Mouse (Mus musculus) retina, postnatal 7 days (tissue): ENCODE data around the gene Pemt.

Experiments
- DNase-seq: peaks from one replicate; pipeline ENCODE4 v3.0.0-alpha.2; 2012; ENCODE audit warnings: low read depth, low spot score

Gene Pemt

DNA sequence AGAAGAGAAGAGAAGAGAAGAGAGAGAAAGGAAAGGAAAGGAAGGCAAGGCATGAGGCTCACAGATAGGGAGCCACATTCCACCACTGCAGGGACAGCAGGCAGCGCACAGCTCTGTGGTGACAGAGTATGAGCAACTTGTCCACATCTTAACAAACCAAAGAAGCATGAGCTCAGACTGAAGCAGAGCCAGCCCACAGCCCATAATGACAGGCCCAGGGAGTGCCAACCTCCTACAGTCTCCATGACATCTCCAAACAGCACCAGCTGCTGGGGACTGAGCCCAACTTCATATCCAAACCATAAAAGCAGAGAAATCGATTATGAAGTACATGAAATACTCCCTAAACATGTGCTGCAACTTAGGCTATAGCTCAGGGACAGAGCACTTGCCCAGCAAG, 11.7 kb upstream of the Pemt start:
- no peak for DNase-seq

DNA sequence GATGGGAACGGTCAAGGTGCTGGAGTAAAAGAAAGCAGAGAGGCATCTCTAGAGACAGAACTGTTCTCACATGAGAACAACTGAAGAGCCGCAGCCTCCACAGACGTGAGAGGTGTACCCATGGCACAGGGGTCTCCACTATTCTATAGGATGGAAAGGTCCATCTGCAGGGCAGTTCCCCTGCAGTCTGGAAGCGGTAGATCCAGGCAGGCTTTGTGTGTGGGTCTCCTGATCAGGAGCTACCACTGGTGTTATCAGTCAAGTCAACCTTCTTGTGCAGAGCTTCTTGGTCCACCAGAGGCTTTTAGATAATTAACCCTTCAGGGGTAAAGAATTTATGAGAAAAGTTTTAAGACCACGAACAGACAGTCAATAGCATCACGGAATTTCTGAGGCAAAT, 10.2 kb upstream of the Pemt start:
- no peak for DNase-seq

DNA sequence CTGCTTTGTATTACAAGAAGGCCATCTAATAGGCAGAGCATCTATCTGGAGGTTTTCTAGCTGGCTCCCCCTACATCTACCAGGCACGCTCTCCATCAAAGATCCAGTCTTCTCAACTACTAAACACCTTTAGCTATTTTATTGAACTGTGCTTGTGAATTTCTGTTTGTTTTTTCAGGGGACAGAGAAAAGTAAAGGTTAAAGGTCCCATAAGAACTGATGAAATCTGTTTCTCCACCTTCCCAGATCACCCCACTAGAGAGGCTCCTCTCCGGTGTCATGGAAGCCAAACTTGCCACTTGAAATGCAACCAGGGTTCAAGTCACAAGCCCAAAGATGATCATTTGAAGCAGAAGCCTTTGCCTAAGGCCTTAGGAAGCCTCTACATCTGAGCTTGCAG, 2.6 kb upstream of the Pemt start:
- no peak for DNase-seq

- no peak for DNase-seq
These were observed 622 bp downstream of the Pemt start for GRCm38 (mm10) chr11:60045676-60046057.

DNA sequence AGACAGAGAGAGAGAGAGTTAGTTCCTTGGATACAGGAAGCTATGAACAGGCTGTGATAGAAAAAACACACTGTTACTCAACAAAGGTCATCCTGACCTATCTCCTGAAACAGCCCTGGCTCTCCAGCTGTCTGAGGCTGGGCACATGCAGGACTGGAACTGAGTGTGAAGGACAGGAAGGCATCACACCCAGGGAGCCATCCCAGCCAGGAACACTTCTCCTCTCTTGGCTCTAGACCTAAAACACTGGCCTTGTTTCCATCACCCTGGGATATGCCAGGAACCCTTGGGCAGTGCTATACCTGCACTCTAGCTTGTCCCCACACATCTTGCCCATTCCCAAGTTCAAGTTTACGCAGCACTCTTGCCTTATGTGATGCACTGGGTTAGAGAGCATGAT, 1.5 kb downstream of the Pemt start:
- no peak for DNase-seq

DNA sequence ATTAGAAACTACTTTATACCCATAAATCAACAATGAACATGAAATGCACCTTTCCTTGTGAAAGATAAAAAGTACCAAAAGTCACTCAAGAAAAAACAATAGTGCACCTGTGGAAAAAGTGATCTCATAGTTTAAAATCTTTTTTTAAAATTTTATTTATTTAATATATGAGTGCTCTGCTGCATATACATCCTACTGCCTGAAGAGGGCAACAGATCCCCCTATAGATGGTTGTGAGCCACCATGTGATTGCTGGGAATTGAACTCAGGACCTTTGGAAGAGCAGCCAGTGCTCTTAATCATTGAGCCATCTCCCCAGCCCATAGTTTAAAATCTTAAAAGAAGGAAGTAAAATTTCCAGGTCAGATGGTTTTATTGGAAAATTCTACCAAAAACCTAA, 4.0 kb downstream of the Pemt start:
- no peak for DNase-seq

GRCm38 (mm10) chr11:60036537-60037220, 9.6 kb downstream of the Pemt start:
- no peak for DNase-seq

DNA sequence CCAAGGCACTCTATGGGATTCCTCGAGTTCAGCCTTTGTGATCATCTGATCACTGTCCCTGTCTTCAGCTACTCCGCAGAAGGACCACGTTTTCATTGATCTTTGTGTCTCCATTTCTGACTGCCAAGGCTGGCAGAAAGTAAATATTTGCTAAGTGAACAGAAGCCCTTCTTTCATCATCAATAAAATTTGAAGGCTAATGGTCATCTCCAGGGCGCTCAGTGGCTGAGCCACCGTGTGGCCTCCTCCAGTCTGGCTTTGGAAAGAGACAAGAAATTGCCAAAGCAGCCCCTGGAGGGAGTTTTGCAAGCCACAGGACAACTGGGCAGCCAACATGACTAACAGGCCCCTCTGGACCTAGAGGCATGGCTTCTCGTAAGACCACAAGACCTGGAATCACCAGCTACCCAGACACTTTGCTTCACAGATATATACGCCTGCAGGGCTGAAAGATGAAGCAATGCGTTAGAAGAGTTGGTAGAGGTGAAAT, 11.3 kb downstream of the Pemt start:
- DNase-seq = no peak

DNA sequence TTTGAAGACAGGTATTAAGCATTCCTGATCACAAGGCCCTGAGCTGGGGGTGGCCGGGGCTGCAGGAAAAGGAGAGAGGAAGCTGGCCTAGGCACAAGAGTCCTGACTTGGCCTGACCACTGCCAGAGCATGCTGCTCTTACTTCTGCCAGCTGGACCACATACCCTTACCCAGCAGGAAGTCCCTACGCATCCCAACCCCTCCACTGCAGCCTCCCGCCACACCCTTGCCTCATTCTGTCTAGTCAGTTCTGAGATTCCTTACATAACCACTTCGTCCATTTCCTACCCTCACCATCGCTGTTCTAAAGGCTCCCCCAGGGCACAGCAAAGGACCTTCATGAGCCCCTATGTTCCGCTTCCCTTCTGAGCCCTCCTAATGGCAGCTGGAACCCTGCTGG, 12.0 kb downstream of the Pemt start:
- no peak for DNase-seq

DNA sequence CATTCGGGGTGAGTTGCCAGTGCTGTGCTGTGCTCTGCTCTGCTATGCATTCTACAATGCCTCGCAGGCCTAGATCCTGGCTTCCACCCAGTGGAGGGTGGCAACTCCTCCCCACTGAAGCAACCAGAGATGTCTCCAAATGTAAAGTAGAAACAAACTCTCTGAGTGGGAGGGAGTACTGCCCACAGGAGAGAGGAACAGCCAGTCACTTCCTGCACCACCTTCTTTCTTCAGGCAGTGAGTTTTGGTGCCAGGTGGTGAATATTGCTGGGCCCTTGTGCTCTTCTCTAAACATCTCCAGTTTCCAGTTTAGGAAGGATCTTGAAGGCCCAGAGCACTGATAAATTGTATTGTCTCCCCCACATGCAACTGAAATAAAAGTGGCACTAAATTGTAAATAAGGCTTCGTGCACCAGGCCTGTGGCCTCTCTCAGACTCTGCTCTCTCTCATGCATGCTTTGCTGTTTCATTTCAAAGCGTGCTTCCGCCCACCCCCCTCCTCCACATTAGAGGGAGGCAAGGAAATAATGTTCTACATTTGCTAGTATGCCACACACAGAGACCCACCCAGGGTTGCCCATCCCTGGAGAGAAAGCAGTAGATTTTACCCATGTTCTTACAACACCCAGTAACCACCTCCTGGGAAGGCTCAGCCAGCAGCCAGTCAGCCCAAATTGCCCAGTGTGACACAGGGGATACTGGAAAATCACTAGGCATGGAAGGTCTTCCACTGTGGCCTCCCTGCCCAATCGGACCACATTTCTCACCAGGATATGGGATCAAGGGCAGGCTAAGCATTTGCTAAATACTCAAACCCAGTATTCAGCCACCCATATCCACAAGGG, 13.5 kb downstream of the Pemt start:
- no peak for DNase-seq

- DNase-seq = no peak
These were observed 15.4 kb downstream of the Pemt start for GRCm38 (mm10) chr11:60030747-60031331.

- DNase-seq = no peak
These were observed 16.3 kb downstream of the Pemt start for GRCm38 (mm10) chr11:60029976-60030375.

GRCm38 (mm10) chr11:60027913-60028875, 18.1 kb downstream of the Pemt start:
- no peak for DNase-seq

DNA sequence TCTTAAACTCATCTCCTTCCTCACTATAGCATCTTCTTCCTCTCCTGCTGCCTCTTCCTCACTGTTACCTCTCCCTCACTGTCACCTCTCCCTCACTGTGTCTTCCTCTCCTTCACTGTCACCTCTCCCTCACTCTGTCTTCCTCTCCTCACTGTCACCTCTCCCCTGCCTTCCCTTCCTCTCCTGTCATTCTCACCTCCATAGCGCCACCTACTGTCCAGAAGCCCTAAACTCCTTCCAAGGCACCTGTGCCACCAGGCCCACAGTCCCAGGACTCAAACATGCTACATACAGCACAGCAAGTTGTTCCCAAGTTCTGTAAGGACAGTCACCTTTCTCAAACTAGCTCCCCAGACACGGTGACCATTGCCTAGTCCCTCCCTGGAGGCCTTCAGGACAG, 19.0 kb downstream of the Pemt start:
- DNase-seq = peak; percentile 67

DNA sequence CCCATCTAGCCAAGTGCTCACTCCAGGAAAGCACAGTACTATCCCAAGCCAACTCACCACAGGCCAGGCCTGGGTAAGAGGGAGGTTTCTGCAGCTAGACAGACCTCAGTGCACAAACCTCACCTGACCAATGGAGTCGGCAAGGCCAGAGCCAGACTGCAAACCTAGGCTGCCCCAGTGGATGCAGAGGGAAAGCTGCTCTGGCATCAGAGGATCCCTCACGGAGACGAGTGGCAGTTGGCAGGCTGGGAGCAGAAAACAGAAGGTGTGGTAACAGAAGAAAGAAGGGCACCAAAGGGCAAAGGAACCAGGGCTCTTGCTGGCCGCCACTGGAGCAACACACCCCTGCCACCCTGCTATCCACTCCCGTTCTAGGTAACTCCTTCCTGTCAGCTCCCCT, 20.1 kb downstream of the Pemt start:
- no peak for DNase-seq

- no peak for DNase-seq
These were observed 25.1 kb downstream of the Pemt start for GRCm38 (mm10) chr11:60021201-60021600.

GRCm38 (mm10) chr11:60016726-60017125, 29.6 kb downstream of the Pemt start:
- DNase-seq = no peak

DNA sequence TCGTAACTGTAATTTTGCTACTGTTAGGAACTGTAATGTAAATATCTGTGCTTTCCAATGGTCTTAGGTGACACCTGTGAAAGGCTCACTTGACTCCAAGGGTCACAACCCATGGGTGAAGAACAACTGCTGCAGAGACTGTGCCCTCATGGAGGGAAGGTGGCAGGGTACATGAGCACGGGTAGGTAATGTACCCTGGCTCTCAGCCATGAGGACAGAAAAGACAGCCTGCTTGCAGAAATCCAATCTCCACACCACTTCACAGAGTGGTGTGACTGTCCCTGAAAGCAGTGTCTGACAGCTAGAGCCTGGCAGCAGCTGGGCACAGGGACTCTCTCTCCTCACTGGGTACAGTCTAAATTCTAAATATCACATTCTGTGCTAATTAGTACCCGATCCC, 34.8 kb downstream of the Pemt start:
- no peak for DNase-seq

GRCm38 (mm10) chr11:60009451-60009850, 36.8 kb downstream of the Pemt start:
- no peak for DNase-seq

GRCm38 (mm10) chr11:60005866-60006265, 40.4 kb downstream of the Pemt start:
- no peak for DNase-seq

DNA sequence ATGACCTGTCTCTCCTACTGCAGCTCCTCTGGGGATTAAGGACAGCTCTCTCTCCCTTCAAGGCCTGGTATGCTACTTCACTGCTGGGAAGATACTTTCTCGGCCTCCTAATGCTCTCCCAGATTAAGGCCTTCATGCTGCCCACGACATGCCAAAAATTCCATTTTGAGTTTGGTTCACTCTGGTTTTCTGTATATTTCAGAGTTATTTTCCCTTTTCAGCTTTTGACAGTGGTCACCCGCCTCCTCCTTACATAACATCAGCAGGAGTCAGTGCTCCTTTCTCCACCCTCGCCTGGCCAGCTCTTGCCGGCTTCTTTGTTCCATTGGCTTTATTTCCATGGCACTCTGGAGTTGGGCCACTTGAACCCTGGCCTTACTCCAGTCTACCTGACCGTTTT, 41.6 kb downstream of the Pemt start:
- DNase-seq = no peak

- no peak for DNase-seq
These were observed 42.5 kb downstream of the Pemt start for GRCm38 (mm10) chr11:60003811-60004210.
